Mouse (Mus musculus) liver, adult 2 months (tissue): ENCODE measurements around the gene Macc1.

Experiments used
- CTCF ChIP-seq: fragments of 200-500 bp; IDR thresholded peaks from 2 replicates; pipeline ENCODE4 v1.5.1; 2011; ENCODE audit warnings: low read depth, low read length, control low read depth
- POLR2A ChIP-seq: fragments of 200-500 bp; IDR thresholded peaks from 2 replicates; pipeline ENCODE4 v1.6.1; 2011; ENCODE audit warnings: low read length, control low read depth; ENCODE audit not compliant: insufficient read depth; ENCODE audit errors: extremely low read depth

DNA sequence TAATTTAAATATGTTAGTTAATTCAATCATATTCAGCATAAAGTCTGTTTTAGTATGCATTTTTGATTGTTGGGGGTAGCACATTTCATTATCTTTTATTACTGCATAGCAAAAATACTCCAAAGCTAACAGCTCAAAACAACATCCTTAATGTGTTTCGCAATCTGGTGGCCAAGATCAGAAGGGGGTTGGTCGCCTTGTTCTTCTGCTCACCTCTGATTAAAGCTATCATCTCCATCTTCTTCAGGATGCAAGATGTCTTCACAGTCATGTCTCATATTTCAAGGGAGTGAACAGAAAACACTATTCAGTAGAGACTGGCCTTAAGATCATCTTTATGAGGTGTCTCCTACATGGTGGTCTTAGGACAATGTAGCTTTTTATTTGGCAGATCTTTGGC, 97.9 kb downstream of the Macc1 start:
- no peak for TF ChIP-seq CTCF
- no peak for TF ChIP-seq POLR2A
